Mouse (Mus musculus): ENCODE measurements around the gene Eml3.

DNA sequence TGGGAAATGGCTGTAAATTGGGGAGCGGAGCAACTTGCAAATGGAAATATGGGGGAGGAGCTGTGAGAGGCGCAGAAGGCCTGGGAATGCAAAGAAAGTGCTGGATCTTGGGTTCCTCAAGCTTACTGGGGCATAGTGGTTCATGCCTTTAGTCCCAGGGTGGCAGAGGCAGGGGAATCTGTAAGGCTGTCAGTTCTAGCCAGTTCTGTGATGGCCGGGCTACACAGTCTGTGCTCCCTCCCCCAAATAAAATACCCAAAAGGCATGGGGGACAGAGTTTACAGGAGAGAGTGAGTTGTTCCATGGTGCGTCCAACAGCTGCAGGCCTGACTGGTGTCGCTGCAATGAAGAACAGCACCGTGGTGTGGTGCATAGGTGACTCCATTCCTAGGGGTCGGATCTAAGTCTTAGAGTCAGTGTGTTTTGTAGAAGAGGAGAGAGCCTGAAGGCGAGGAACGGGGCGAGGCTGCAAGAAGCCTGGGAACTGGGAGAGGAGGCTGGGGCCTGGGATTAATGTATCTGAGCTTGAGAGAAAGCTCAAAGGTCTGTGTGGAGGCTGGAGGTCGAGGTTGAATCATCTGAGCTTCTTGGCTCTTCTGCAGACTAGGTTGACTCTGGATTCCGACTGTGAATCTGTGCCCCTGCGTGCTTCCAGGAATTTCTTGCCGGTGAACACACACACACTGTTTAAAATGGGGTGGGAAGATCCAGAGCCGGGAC lies 59.2 kb downstream of the Eml3 start:
- no peak for TF ChIP-seq EP300 (IDR thresholded peaks at IDR 0.05; ENCODE audit: low read depth)
- TF ChIP-seq CTCF (IDR thresholded peaks at IDR 0.05; ENCODE audit: low read depth): no peak

Data from liver, postnatal 0 days (tissue).